Mouse (Mus musculus): Measurements from ENCODE around the gene Kcnk12. TPM values are rescaled to one million over a fixed set of nuclear protein-coding genes. Genes with fewer than 3 reads are reported as not detected.

Gene Kcnk12
- polyA plus RNA-seq, 1 experiment from 2014 or later: 0.07 TPM

DNA sequence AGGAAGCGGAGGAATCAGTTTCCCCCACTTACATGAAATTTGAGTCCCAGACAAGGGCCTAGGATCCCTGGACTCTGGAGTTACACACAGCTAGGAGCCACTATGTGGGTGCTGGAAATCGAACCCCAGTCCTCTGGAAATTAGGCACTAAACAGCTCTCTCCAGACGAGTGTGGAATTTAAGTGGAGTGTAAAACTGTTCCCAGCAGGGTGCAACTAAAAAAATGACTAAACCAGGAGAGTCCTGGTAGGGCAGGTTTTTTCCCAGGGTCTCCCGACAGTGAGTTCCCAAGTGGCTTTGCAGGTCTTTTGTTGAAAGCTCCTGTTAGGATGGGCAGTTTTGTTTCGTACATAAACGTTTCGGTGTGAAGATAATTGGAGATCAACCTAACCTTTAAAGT lies 73.1 kb downstream of the Kcnk12 start:
- no peak overlapping the region for H3K4me3 ChIP-seq (ENCODE audit: low read depth, low read length)
- H3K9ac ChIP-seq (ENCODE audit: low read length): no peak overlapping the region
- no peak overlapping the region for H3K27ac ChIP-seq (replicated peaks; ENCODE audit: low read depth, low read length)
- peaks cover 11% of the 10 kb centered on the region; the same call in 1 of the 2 replicates for H3K36me3 ChIP-seq (ENCODE audit: control insufficient read depth, insufficient read depth, low read length)
- H3K9me3 ChIP-seq (ENCODE audit: control insufficient read depth, low read length): no peaks in the 10 kb centered on the region; the same call in 1 of the 2 replicates
- DNase-seq (ENCODE audit: low spot score) (no peak), ATAC-seq (ENCODE audit: insufficient number of reproducible peaks, low FRiP score, low TSS enrichment, low read depth) (no peak)
- no peak overlapping the region for H3K4me2 ChIP-seq (ENCODE audit: low read depth, severe bottlenecking)
- WGBS: 82% methylated on average over 7 of the region's 7 CpGs
- no peaks in the 10 kb centered on the region for H3K27me3 ChIP-seq (ENCODE audit: control insufficient read depth, insufficient read depth, low read length)
- no peaks in the 10 kb centered on the region for H3K4me1 ChIP-seq (ENCODE audit: control insufficient read depth, insufficient read depth, low read length)

- ATAC-seq (ENCODE audit: insufficient number of reproducible peaks, low FRiP score, low TSS enrichment, low read depth): peak; percentile 38
- H3K9ac ChIP-seq (ENCODE audit: low read length): no peak overlapping the region
- 61% methylated on average over 8 of the region's 8 CpGs for WGBS
- H3K36me3 ChIP-seq (ENCODE audit: control insufficient read depth, insufficient read depth, low read length): 0 out of 2 replicates have a peak, but pooled peaks cover 5% of the 10 kb centered on the region
- 0 out of 2 replicates have a peak, but pooled peaks cover 4% of the 10 kb centered on the region for H3K4me1 ChIP-seq (ENCODE audit: control insufficient read depth, insufficient read depth, low read length)
- DNase-seq (ENCODE audit: low spot score): peak; percentile 28
- no peak overlapping the region for H3K4me2 ChIP-seq (ENCODE audit: low read depth, severe bottlenecking)
- no peak overlapping the region for H3K27ac ChIP-seq (replicated peaks; ENCODE audit: low read depth, low read length)
- H3K4me3 ChIP-seq (ENCODE audit: low read depth, low read length): no peak overlapping the region
- no peaks in the 10 kb centered on the region for H3K27me3 ChIP-seq (ENCODE audit: control insufficient read depth, insufficient read depth, low read length)
- no peaks in the 10 kb centered on the region for H3K9me3 ChIP-seq (ENCODE audit: control insufficient read depth, low read length)
Measured at GRCm38 (mm10) chr17:87700101-87700500, 97.7 kb downstream of the Kcnk12 start.

GRCm38 (mm10) chr17:87698996-87699765 lies 98.6 kb downstream of the Kcnk12 start:
- DNase-seq (ENCODE audit: low spot score): no peak
- no peaks in the 10 kb centered on the region for H3K27me3 ChIP-seq (ENCODE audit: control insufficient read depth, insufficient read depth, low read length)
- no peak overlapping the region for H3K27ac ChIP-seq (replicated peaks; ENCODE audit: low read depth, low read length)
- 0 out of 2 replicates have a peak, but pooled peaks cover 5% of the 10 kb centered on the region for H3K36me3 ChIP-seq (ENCODE audit: control insufficient read depth, insufficient read depth, low read length)
- H3K9ac ChIP-seq (ENCODE audit: low read length): no peak overlapping the region
- no peak for ATAC-seq (ENCODE audit: insufficient number of reproducible peaks, low FRiP score, low TSS enrichment, low read depth)
- H3K9me3 ChIP-seq (ENCODE audit: control insufficient read depth, low read length): no peaks in the 10 kb centered on the region
- no peak overlapping the region for H3K4me2 ChIP-seq (ENCODE audit: low read depth, severe bottlenecking)
- no peak overlapping the region for H3K4me3 ChIP-seq (ENCODE audit: low read depth, low read length)
- 0 out of 2 replicates have a peak, but pooled peaks cover 4% of the 10 kb centered on the region for H3K4me1 ChIP-seq (ENCODE audit: control insufficient read depth, insufficient read depth, low read length)
- 70% methylated on average over 16 of the region's 16 CpGs for WGBS

DNA sequence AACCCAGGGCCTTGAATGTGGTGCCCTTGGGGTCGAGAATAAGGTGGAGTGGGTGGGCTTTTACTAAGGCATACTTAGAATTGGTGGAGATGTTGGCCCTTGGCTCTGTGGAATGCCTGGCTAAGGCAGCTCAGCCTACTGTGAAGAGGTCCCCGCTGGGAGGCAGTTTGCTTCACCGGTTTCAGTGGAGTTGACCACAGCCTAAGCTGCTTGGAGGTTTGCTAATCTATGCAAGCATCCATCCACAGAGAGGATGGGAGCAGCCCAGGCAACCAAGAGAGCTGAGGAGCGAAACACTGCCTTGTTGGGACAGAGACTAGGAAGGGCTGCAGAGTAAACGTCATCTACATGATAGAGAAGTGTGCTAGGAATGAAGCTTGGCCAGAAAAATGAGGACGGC lies 101.0 kb downstream of the Kcnk12 start:
- Histone ChIP-seq H3K4me2 (ENCODE audit: low read depth, severe bottlenecking) (no peak overlapping the region), H3K36me3 (ENCODE audit: control insufficient read depth, insufficient read depth, low read length) (peaks cover 5% of the 10 kb centered on the region; the same call in 1 of the 2 replicates), H3K9me3 (ENCODE audit: control insufficient read depth, low read length) (no peaks in the 10 kb centered on the region), H3K9ac (ENCODE audit: low read length) (no peak overlapping the region), H3K27me3 (ENCODE audit: control insufficient read depth, insufficient read depth, low read length) (no peaks in the 10 kb centered on the region), H3K4me1 (ENCODE audit: control insufficient read depth, insufficient read depth, low read length) (0 out of 2 replicates have a peak, but pooled peaks cover 4% of the 10 kb centered on the region), H3K27ac (replicated peaks; ENCODE audit: low read depth, low read length) (no peak overlapping the region), H3K4me3 (ENCODE audit: low read depth, low read length) (no peak overlapping the region)
- ATAC-seq (ENCODE audit: insufficient number of reproducible peaks, low FRiP score, low TSS enrichment, low read depth) (no peak), DNase-seq (ENCODE audit: low spot score) (no peak)
- WGBS: 88% methylated on average over 6 of the region's 6 CpGs

GRCm38 (mm10) chr17:87695874-87696465 lies 101.8 kb downstream of the Kcnk12 start:
- Histone ChIP-seq H3K36me3 (ENCODE audit: control insufficient read depth, insufficient read depth, low read length) (peaks cover 4% of the 10 kb centered on the region; the same call in 1 of the 2 replicates), H3K9me3 (ENCODE audit: control insufficient read depth, low read length) (no peaks in the 10 kb centered on the region), H3K4me3 (ENCODE audit: low read depth, low read length) (no peak overlapping the region), H3K27ac (replicated peaks; ENCODE audit: low read depth, low read length) (no peak overlapping the region), H3K27me3 (ENCODE audit: control insufficient read depth, insufficient read depth, low read length) (no peaks in the 10 kb centered on the region), H3K4me2 (ENCODE audit: low read depth, severe bottlenecking) (no peak overlapping the region), H3K4me1 (ENCODE audit: control insufficient read depth, insufficient read depth, low read length) (0 out of 2 replicates have a peak, but pooled peaks cover 4% of the 10 kb centered on the region), H3K9ac (ENCODE audit: low read length) (no peak overlapping the region)
- WGBS: 92% methylated on average over 11 of the region's 11 CpGs
- ATAC-seq (ENCODE audit: insufficient number of reproducible peaks, low FRiP score, low TSS enrichment, low read depth) (no peak), DNase-seq (ENCODE audit: low spot score) (no peak)

Other genes with a start within 250 kb of the Kcnk12 start
- 45.5 and 53.3 TPM in 2 replicates for gene Epcam, start 162.0 kb downstream of the Kcnk12 start, polyA plus RNA-seq (2014; fragmentation: Nextera tagmentation; extraction: Ambion mirVana)
- 87.9 and 93.0 TPM in 2 replicates for gene Msh2, start 125.7 kb downstream of the Kcnk12 start, polyA plus RNA-seq (2014; fragmentation: Nextera tagmentation; extraction: Ambion mirVana)
- gene Rpl36-ps4, start 123.0 kb upstream of the Kcnk12 start, polyA plus RNA-seq (2014; fragmentation: Nextera tagmentation; extraction: Ambion mirVana): not detected in 2 replicates
- gene Msh6, start 177.1 kb upstream of the Kcnk12 start, polyA plus RNA-seq (2014; fragmentation: Nextera tagmentation; extraction: Ambion mirVana): 95.7 and 105 TPM in 2 replicates

Data from limb, embryonic 11.5 days (tissue).